Mouse (Mus musculus): ENCODE measurements around the gene Cyth2.

DNA sequence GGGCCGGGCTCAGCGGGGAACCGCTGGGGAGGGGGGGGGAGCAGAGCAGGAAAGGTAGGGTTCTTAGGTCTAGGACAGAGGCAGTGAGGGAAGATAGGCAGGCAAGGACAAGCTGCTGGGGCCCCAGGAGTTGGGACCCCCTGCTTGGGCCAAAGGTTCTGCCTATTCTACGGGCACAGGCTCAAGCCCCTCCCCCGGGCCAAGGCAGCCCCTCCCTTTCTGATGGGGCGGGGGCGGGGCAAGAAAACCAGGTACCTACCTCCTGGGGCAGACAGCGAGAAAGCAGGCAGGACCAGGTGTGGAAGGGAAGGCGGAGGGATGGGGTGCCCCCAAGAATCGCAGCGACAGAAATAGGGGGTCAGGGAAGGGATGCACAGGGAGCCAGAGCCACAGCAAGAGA is 5.9 kb downstream of the Cyth2 start:
- TF ChIP-seq CTCF (IDR thresholded peaks at IDR 0.05; ENCODE audit: insufficient read depth, low read length) (no peak), POLR2A (IDR thresholded peaks at IDR 0.05; ENCODE audit: borderline replicate concordance, extremely low read depth, low read depth, low read length) (no peak)

Measured in lung, adult 2 months (tissue).